Mouse (Mus musculus): ENCODE measurements at regions not wholly inside any gene's neighbourhood (a gene's known extent, or its start where the extent isn't known, plus 50 kb on each side); places are given as distances from the start of the nearest gene placed in this dataset.

DNA sequence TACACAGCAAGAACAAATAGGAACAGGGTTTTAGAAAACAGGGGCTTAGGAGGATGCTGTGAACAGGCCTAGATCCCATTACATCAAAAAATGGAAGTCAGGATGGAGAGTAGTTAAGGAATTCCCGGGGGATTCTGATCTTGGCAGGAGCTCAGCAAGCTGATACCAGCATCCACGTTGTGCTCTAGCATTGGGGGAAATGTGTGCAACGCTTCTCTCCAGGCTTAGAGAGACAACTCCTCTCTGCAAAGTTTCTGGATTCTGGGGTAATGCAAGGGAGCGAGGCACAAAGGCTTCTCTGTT lies 201.1 kb downstream of the Tm2d1 start:
- Histone ChIP-seq H3K27ac (ENCODE audit: low read length) (no peak overlapping the region), H3K27me3 (ENCODE audit: control insufficient read depth, insufficient read depth, low read depth, low read length) (no peaks in the 10 kb centered on the region), H3K9me3 (replicated peaks; ENCODE audit: control insufficient read depth, low read length, poor library complexity, severe bottlenecking) (no peaks in the 10 kb centered on the region), H3K4me2 (ENCODE audit: low read length) (no peak overlapping the region), H3K4me1 (ENCODE audit: control insufficient read depth, insufficient read depth, low read length) (0 out of 2 replicates have a peak, but pooled peaks cover 5% of the 10 kb centered on the region), H3K9ac (ENCODE audit: low read depth, low read length) (no peak overlapping the region), H3K4me3 (ENCODE audit: low read depth, low read length) (no peak overlapping the region), H3K36me3 (ENCODE audit: control insufficient read depth, insufficient read depth, low read length) (no peaks in the 10 kb centered on the region)
- no peak for ATAC-seq
- WGBS: 40% methylated on average over 4 of the region's 4 CpGs

DNA sequence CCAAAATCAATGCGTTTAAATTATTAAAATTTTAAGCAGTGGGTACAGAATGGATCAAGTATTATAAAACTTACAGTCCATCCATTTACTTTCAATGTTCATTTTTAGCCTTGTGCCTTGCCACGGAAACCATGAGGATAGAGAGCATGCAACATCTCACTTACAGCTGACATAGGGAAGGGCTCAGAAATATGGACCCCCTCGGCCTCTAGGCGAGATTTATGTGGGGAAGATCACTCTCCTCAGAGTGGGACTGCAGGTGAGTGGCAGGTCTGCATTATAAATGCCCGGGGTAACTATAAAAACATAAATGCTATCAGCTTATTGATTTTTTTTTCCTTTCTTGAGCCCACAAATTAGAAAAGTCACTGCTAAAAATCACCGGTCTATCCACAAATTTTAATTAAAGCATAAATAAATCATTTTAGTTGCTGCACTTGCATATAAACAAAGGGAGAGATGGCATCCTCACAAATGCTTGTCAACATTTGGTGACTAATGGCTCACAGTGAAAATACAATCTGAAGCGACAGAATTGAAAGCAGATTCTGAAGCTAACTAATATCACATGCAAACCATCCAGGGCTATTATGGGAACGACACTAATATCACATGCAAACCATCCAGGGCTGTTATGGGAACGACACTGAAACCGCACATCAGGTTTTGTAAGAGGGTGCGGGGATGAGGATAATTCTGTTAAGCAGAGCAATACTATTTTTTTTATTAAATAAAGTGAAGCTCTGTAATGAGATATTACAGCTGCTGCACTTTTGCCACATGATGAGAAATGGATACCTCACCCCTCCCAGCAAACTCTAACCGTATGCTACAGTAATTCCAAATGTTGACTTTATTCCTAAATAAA lies 201.7 kb downstream of the Tm2d1 start:
- Histone ChIP-seq H3K4me2 (ENCODE audit: low read length) (no peak overlapping the region), H3K36me3 (ENCODE audit: control insufficient read depth, insufficient read depth, low read length) (no peaks in the 10 kb centered on the region), H3K27me3 (ENCODE audit: control insufficient read depth, insufficient read depth, low read depth, low read length) (no peaks in the 10 kb centered on the region), H3K4me1 (ENCODE audit: control insufficient read depth, insufficient read depth, low read length) (0 out of 2 replicates have a peak, but pooled peaks cover 5% of the 10 kb centered on the region), H3K4me3 (ENCODE audit: low read depth, low read length) (no peak overlapping the region), H3K9ac (ENCODE audit: low read depth, low read length) (no peak overlapping the region), H3K27ac (ENCODE audit: low read length) (no peak overlapping the region), H3K9me3 (replicated peaks; ENCODE audit: control insufficient read depth, low read length, poor library complexity, severe bottlenecking) (no peaks in the 10 kb centered on the region)
- 73% methylated on average over 12 of the region's 12 CpGs for WGBS
- 0 out of 2 replicates have a peak, but pooled peaks have one; percentile 42 for ATAC-seq

DNA sequence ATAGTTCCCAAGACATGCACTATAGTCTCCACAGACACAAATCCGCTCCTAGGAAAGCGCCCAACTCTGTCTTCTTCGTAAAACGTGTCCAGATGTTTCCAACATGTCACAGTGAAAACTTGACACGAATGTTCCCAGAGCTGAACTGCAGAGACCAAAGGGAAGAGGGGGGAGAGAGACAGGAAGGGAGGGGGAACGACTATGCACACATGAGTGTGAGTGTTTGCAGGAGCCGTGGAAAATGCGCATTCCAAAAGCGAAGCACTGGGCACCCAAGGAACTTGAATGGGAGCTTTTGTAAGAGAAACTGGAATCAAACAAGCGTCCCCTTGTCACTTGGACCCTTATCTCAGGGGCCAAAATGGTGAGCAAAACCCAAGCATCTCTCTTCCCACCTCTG lies 202.8 kb downstream of the Tm2d1 start:
- 0 out of 2 replicates have a peak, but pooled peaks cover 5% of the 10 kb centered on the region for H3K4me1 ChIP-seq (ENCODE audit: control insufficient read depth, insufficient read depth, low read length)
- no peak for ATAC-seq
- no peak overlapping the region for H3K4me2 ChIP-seq (ENCODE audit: low read length)
- no peak overlapping the region for H3K27ac ChIP-seq (ENCODE audit: low read length)
- H3K4me3 ChIP-seq (ENCODE audit: low read depth, low read length): no peak overlapping the region
- 53% methylated on average over 10 of the region's 10 CpGs for WGBS
- no peaks in the 10 kb centered on the region for H3K27me3 ChIP-seq (ENCODE audit: control insufficient read depth, insufficient read depth, low read depth, low read length)
- H3K9ac ChIP-seq (ENCODE audit: low read depth, low read length): no peak overlapping the region
- no peaks in the 10 kb centered on the region for H3K9me3 ChIP-seq (replicated peaks; ENCODE audit: control insufficient read depth, low read length, poor library complexity, severe bottlenecking)
- H3K36me3 ChIP-seq (ENCODE audit: control insufficient read depth, insufficient read depth, low read length): no peaks in the 10 kb centered on the region

Data from midbrain, embryonic 16.5 days (tissue).